Mouse (Mus musculus) cerebellum, postnatal 25 days (tissue): ENCODE results near the gene Homer2.

Source experiments
- DNase-seq, 2 experiments: peaks; one replicate each; pipeline ENCODE4 v3.0.0; 2021; ENCODE audit warnings: mixed read lengths in 2 of 2

Homer2 gene

GRCm38 (mm10) chr7:81707471-81708140 is at the start of gene Homer2:
Gene Homer2 (minus strand): TSS chr7:81707527.
- peak; percentile 41 to 47 for DNase-seq

GRCm38 (mm10) chr7:81747956-81748355 is 40.6 kb upstream of the Homer2 start:
- DNase-seq: no peak

- peak; percentile 31 to 60 for DNase-seq
Measured at GRCm38 (mm10) chr7:81744145-81744544, 36.8 kb upstream of the Homer2 start.

- no peak for DNase-seq
Measured at GRCm38 (mm10) chr7:81740010-81740409, 32.7 kb upstream of the Homer2 start.

GRCm38 (mm10) chr7:81738720-81739385 is 31.5 kb upstream of the Homer2 start:
- no peak for DNase-seq

GRCm38 (mm10) chr7:81735300-81736048 is 28.1 kb upstream of the Homer2 start:
- no peak for DNase-seq

- no peak for DNase-seq
Measured at GRCm38 (mm10) chr7:81732183-81733089, 25.1 kb upstream of the Homer2 start.

- no peak for DNase-seq
Measured at GRCm38 (mm10) chr7:81731181-81731651, 23.9 kb upstream of the Homer2 start.

- DNase-seq: no peak
Measured at GRCm38 (mm10) chr7:81729787-81730186, 22.5 kb upstream of the Homer2 start.

- no peak for DNase-seq
Measured at GRCm38 (mm10) chr7:81727716-81728115, 20.4 kb upstream of the Homer2 start.

- no peak for DNase-seq
Measured at GRCm38 (mm10) chr7:81726728-81727005, 19.3 kb upstream of the Homer2 start.

- no peak for DNase-seq
Measured at GRCm38 (mm10) chr7:81725986-81726727, 18.8 kb upstream of the Homer2 start.

GRCm38 (mm10) chr7:81723851-81724250 is 16.5 kb upstream of the Homer2 start:
- no peak for DNase-seq

- peak; percentile 41 to 60 for DNase-seq
Measured at GRCm38 (mm10) chr7:81721271-81721670, 13.9 kb upstream of the Homer2 start.

GRCm38 (mm10) chr7:81719216-81719661 is 11.9 kb upstream of the Homer2 start:
- no peak for DNase-seq

- no peak for DNase-seq
Measured at GRCm38 (mm10) chr7:81718657-81719056, 11.3 kb upstream of the Homer2 start.

GRCm38 (mm10) chr7:81710166-81710565 is 2.8 kb upstream of the Homer2 start:
- no peak for DNase-seq

GRCm38 (mm10) chr7:81708165-81708564 is 838 bp upstream of the Homer2 start:
- no peak for DNase-seq

- peak; percentile 58 to 74 for DNase-seq
Measured at GRCm38 (mm10) chr7:81706416-81707391, 623 bp downstream of the Homer2 start.

- DNase-seq: no peak
Measured at GRCm38 (mm10) chr7:81706027-81706415, 1.3 kb downstream of the Homer2 start.

- DNase-seq: no peak
Measured at GRCm38 (mm10) chr7:81698357-81698756, 9.0 kb downstream of the Homer2 start.
